Mouse (Mus musculus) midbrain, embryonic 16.5 days (tissue): ENCODE results near the gene Dr1. TPM values are rescaled to one million over a fixed set of nuclear protein-coding genes. Genes with fewer than 3 reads are reported as not detected.
"Not testable (repeated sequence)": the region's sequence is repeated elsewhere in the genome, so short reads cannot be mapped to it uniquely, and the experiment has no call there.

Experiments
- ATAC-seq: fragments of 200-750 bp; cut with Nextera tagmentation; 2 replicates; pipeline ENCODE4 v1.8.0; 2017; ENCODE audit warnings: moderate TSS enrichment
- H3K27ac ChIP-seq: fragments of 300-500 bp; sonication (generic); 2 replicates; pipeline ENCODE4 v1.5.1; 2014; ENCODE audit warnings: mild to moderate bottlenecking, low read length, mixed read lengths
- H3K27me3 ChIP-seq: fragments of 300-500 bp; sonication (generic); 2 replicates; pipeline ENCODE4 v1.6.1; 2014; ENCODE audit warnings: low read depth, low read length, mixed read lengths; ENCODE audit not compliant: control insufficient read depth, insufficient read depth
- H3K36me3 ChIP-seq: fragments of 300-500 bp; sonication (generic); 2 replicates; pipeline ENCODE4 v1.6.1; 2014; ENCODE audit warnings: mild to moderate bottlenecking, low read length, moderate library complexity, mixed read lengths; ENCODE audit not compliant: control insufficient read depth, insufficient read depth
- H3K4me1 ChIP-seq: fragments of 300-500 bp; sonication (generic); 2 replicates; pipeline ENCODE4 v1.6.1; 2014; ENCODE audit warnings: mild to moderate bottlenecking, low read length, mixed read lengths; ENCODE audit not compliant: control insufficient read depth, insufficient read depth
- H3K4me2 ChIP-seq: fragments of 300-500 bp; sonication (generic); 2 replicates; pipeline ENCODE4 v1.6.1; 2014; ENCODE audit warnings: mild to moderate bottlenecking, low read length, mixed read lengths
- H3K4me3 ChIP-seq: fragments of 300-500 bp; sonication (generic); 2 replicates; pipeline ENCODE4 v1.5.1; 2014; ENCODE audit warnings: low read depth, mild to moderate bottlenecking, low read length, moderate library complexity, mixed read lengths
- H3K9ac ChIP-seq: fragments of 300-500 bp; sonication (generic); 2 replicates; pipeline ENCODE4 v1.6.1; 2014; ENCODE audit warnings: low read depth, low read length, mixed read lengths
- H3K9me3 ChIP-seq: fragments of 300-500 bp; sonication (generic); replicated peaks from 2 replicates; pipeline ENCODE4 v1.6.1; 2014; ENCODE audit warnings: mild to moderate bottlenecking, low read length, mixed read lengths; ENCODE audit not compliant: control insufficient read depth, poor library complexity, severe bottlenecking
- WGBS: fragments of 180-500 bp; shearing (Covaris S2); extraction: QIAGEN DNeasy Blood & Tissue Kit; methylation state at CpG from one replicate; pipeline ENCODE4 v1.1.7; 2014; 5-methylcytosine and 5-hydroxymethylcytosine counted together
- polyA plus RNA-seq: library from polyadenylated mRNA; unstranded; fragments of >200 nt; fragmentation: Nextera tagmentation; extraction: Ambion mirVana; gene quantifications from 2 replicates; pipeline ENCODE4 v1.2.1, GENCODE M21; 2015

Gene Dr1
- polyA plus RNA-seq = 46.4 and 50.9 TPM in 2 replicates

GRCm38 (mm10) chr5:108268127-108269062, at the start of gene Dr1:
Gene Dr1 (plus strand): TSS chr5:108268897.
- Histone ChIP-seq H3K4me3 (peak within 1 kb of the TSS; percentile 87), H3K36me3 (no peaks in the 10 kb centered on the region), H3K27ac (peak within 1 kb of the TSS; percentile 92), H3K4me1 (peaks cover 35% of the 10 kb centered on the region), H3K9ac (peak within 1 kb of the TSS; percentile 94), H3K4me2 (peak within 1 kb of the TSS; percentile 83), H3K27me3 (no peaks in the 10 kb centered on the region), H3K9me3 (no peaks in the 10 kb centered on the region)
- ATAC-seq = peak; percentile 99
- 2% methylated on average over 51 of the region's 55 CpGs for WGBS

DNA sequence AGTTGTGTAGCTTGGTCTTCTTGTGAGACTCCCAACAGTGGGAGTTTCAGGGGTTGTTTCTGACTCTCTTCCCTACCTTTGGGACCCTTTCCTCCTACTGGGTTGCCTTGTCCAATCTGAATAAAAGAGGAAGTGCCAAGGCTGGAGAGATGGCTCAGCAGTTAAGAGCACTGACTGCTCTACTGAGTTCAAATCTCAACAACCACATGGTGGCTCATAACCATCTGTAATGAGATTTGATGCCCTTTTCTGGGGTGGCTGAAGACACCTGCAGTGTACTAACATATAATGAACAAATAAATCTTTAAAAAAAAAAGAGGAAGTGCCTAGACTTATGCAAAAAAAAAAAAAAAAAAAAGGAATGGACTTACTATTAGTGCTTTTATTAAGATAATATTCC, 44.6 kb upstream of the Dr1 start:
- Histone ChIP-seq H3K27me3 (no peaks in the 10 kb centered on the region), H3K27ac (no peak overlapping the region), H3K4me2 (no peak overlapping the region), H3K4me1 (no peaks in the 10 kb centered on the region), H3K9ac (no peak overlapping the region), H3K36me3 (no peaks in the 10 kb centered on the region), H3K9me3 (no peaks in the 10 kb centered on the region), H3K4me3 (no peak overlapping the region)
- ATAC-seq = no peak

DNA sequence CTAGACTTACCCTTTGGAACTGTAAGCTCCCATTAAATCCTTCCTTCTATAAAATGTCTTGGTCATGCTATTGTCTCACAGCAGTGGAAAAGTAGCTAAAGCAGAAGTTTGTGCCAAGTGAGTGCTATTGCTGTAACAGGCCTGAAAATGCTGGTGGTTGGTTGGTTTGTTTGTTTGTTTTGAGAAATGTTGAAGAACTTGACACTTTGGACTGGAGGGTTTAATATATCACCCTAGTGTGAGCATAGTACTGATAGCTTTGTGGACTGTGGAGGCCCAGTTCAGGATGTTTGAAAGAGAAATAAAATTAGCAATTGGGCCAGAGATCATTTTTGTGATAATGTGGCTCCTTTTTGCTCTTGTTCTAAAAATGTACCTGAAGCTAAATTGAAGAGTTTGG, 42.5 kb upstream of the Dr1 start:
- no peak for ATAC-seq
- no peaks in the 10 kb centered on the region for H3K27me3 ChIP-seq
- H3K36me3 ChIP-seq = no peaks in the 10 kb centered on the region
- no peak overlapping the region for H3K9ac ChIP-seq
- H3K4me1 ChIP-seq = no peaks in the 10 kb centered on the region
- no peak overlapping the region for H3K27ac ChIP-seq
- no peak overlapping the region for H3K4me2 ChIP-seq
- H3K4me3 ChIP-seq = no peak overlapping the region
- H3K9me3 ChIP-seq = no peaks in the 10 kb centered on the region

- H3K9ac ChIP-seq = no peak overlapping the region
- no peaks in the 10 kb centered on the region for H3K4me1 ChIP-seq
- no peak overlapping the region for H3K4me3 ChIP-seq
- H3K9me3 ChIP-seq = no peaks in the 10 kb centered on the region
- H3K36me3 ChIP-seq = no peaks in the 10 kb centered on the region
- WGBS = 85% methylated on average over 3 of the region's 3 CpGs
- ATAC-seq = no peak
- no peaks in the 10 kb centered on the region for H3K27me3 ChIP-seq
- H3K27ac ChIP-seq = no peak overlapping the region
- no peak overlapping the region for H3K4me2 ChIP-seq
Observed at GRCm38 (mm10) chr5:108246314-108246765, 22.4 kb upstream of the Dr1 start.

GRCm38 (mm10) chr5:108250033-108250432, 18.7 kb upstream of the Dr1 start:
- H3K4me1 ChIP-seq = no peaks in the 10 kb centered on the region
- no peaks in the 10 kb centered on the region for H3K27me3 ChIP-seq
- no peaks in the 10 kb centered on the region for H3K36me3 ChIP-seq
- no peak overlapping the region for H3K4me2 ChIP-seq
- no peak overlapping the region for H3K4me3 ChIP-seq
- 62% methylated on average over 2 of the region's 2 CpGs for WGBS
- ATAC-seq = no peak
- H3K27ac ChIP-seq = no peak overlapping the region
- H3K9ac ChIP-seq = no peak overlapping the region
- H3K9me3 ChIP-seq = no peaks in the 10 kb centered on the region

GRCm38 (mm10) chr5:108255259-108255658, 13.4 kb upstream of the Dr1 start:
- Histone ChIP-seq H3K9me3 (no peaks in the 10 kb centered on the region), H3K27ac (no peak overlapping the region), H3K9ac (no peak overlapping the region), H3K4me1 (no peaks in the 10 kb centered on the region), H3K27me3 (no peaks in the 10 kb centered on the region), H3K4me2 (no peak overlapping the region), H3K36me3 (no peaks in the 10 kb centered on the region), H3K4me3 (no peak overlapping the region)
- no peak for ATAC-seq
- 84% methylated on average over 5 of the region's 5 CpGs for WGBS

DNA sequence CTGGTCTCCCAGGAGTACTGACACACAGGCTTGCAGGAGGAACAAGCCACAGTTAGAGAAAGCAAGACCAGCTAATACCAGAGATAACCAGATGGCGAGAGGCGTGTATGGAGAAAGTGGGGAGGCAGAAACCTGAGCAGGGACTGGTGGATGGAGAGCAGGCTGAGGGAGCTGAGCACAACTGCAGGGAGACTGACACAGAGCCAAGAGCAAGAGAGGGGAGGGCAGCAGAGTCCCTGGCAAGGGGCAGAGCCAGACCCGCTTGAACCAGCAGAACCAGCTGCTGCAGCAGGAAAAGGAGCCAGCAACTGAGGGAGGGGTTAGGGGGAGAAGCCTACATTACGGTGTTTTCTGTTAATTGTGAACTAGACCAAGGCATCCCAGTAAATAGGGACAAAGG, 6.0 kb upstream of the Dr1 start:
- 48% methylated on average over 4 of the region's 4 CpGs for WGBS
- no peaks in the 10 kb centered on the region for H3K27me3 ChIP-seq
- 0 out of 2 replicates have a peak, but pooled peaks have one; percentile 25 for ATAC-seq
- H3K4me3 ChIP-seq = no peak overlapping the region
- peaks cover under 1% of the 10 kb centered on the region for H3K4me1 ChIP-seq
- H3K9ac ChIP-seq = no peak overlapping the region
- H3K4me2 ChIP-seq = no peak overlapping the region
- no peaks in the 10 kb centered on the region for H3K9me3 ChIP-seq
- no peak overlapping the region for H3K27ac ChIP-seq
- H3K36me3 ChIP-seq = no peaks in the 10 kb centered on the region

GRCm38 (mm10) chr5:108263785-108264184, 4.9 kb upstream of the Dr1 start:
- H3K4me1 ChIP-seq, H3K36me3 ChIP-seq, H3K9me3 ChIP-seq, H3K27ac ChIP-seq, ATAC-seq, H3K9ac ChIP-seq, H3K4me3 ChIP-seq, H3K27me3 ChIP-seq, H3K4me2 ChIP-seq: not testable (repeated sequence)
- 71% methylated on average over 1 of the region's 1 CpGs for WGBS

DNA sequence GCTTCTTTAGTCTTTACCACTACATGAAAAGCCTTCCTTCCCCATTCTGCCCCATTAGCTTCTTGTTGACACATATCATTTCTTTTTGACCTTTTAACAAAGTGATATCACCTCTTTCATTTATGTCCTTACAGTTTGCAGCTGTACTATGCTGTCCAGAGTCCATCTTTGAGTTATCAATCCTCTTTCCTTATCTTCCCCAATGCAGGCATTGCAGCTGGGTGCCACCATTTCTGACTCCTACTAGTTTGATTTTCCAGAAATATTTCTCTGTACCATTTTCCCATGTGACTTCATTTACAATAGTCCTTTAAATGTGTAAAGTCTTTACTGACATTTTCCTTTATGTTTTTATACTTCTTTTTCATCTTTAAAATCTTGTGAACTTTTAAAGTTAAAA, 1.7 kb upstream of the Dr1 start:
- no peak overlapping the region for H3K9ac ChIP-seq
- no peak overlapping the region for H3K4me2 ChIP-seq
- H3K27me3 ChIP-seq = no peaks in the 10 kb centered on the region
- no peak overlapping the region for H3K4me3 ChIP-seq
- no peak overlapping the region for H3K27ac ChIP-seq
- peaks cover 25% of the 10 kb centered on the region for H3K4me1 ChIP-seq
- ATAC-seq = no peak
- H3K9me3 ChIP-seq = no peaks in the 10 kb centered on the region
- H3K36me3 ChIP-seq = no peaks in the 10 kb centered on the region
